Mouse (Mus musculus) brain, embryonic 14.5 days (tissue): ENCODE results near the gene Srpk1.

Experiments used
- CTCF ChIP-seq: fragments of 200-500 bp; IDR thresholded peaks from 2 replicates; pipeline ENCODE4 v1.5.1; 2012; ENCODE audit warnings: inconsistent platforms, mild to moderate bottlenecking, moderate library complexity, borderline replicate concordance; ENCODE audit not compliant: insufficient read depth, insufficient read length; ENCODE audit errors: extremely low read depth
- POLR2A ChIP-seq: fragments of 200-500 bp; IDR thresholded peaks from 2 replicates; pipeline ENCODE4 v1.6.1; 2012; ENCODE audit warnings: mild to moderate bottlenecking, inconsistent platforms, borderline replicate concordance; ENCODE audit not compliant: poor library complexity, insufficient read depth, insufficient read length, severe bottlenecking; ENCODE audit errors: extremely low read depth

DNA sequence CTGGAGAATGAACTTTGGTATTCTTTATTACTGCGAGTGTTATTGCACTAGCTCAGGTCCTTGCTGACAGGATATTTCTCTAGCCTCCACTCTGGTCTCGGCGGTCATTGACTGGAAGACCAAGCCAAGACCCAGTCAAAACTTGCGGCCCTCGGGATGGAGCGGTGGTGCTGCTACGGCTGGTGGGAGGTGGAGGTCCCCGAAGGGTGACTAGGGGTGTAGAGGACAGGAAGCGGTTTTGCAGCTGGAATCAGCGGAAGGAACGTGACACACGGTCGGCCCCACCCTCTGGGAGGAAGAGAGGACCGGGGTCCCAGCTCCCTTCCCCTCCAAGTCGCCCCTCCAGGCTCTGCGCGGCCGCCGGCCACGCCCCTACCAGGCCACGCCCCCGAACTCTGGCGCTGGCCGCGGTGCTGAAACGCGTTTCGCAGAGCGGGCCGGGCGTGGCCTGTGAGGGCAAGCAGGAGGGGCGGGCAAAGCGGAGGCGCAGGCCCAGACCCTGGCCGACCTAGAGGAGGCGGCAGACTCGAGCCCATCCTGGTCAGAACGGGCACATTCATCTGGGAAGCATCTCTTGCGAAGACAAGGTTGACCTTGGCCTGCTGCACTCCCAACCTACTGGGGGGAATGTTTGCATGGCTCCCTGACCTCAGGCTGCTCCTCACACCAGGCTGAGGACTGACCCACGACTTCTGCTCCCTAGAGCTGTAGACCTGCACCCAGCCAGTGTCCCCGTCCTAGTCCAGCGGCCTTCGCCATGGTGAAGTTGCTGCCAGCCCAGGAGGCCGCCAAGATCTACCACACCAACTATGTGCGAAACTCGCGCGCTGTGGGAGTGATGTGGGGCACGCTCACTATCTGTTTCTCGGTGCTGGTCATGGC is 47.0 kb downstream of the Srpk1 start, which contains the start of gene Lhfpl5:
- no peak for TF ChIP-seq CTCF
- TF ChIP-seq POLR2A = no peak
